Mouse (Mus musculus) ES-E14 (cell line): ENCODE measurements around the gene Igsf8.

Experiments
- CHD2 ChIP-seq: IDR thresholded peaks from 2 replicates; pipeline ENCODE4 v1.6.1; 2014; ENCODE audit warnings: mild to moderate bottlenecking, low read depth, low read length, inconsistent platforms
- HCFC1 ChIP-seq: IDR thresholded peaks from 2 replicates; pipeline ENCODE4 v1.6.1; 2012; ENCODE audit warnings: low read length, inconsistent platforms, borderline replicate concordance; ENCODE audit not compliant: insufficient read depth
- MAFK ChIP-seq: IDR thresholded peaks from 2 replicates; pipeline ENCODE4 v1.6.1; 2014; ENCODE audit warnings: mild to moderate bottlenecking, low read depth, low read length, inconsistent platforms; ENCODE audit not compliant: insufficient read depth
- ZC3H11A ChIP-seq: IDR thresholded peaks from 2 replicates; pipeline ENCODE4 v1.6.1; 2012; ENCODE audit warnings: low read depth, mild to moderate bottlenecking, inconsistent platforms, low read length, borderline replicate concordance

DNA sequence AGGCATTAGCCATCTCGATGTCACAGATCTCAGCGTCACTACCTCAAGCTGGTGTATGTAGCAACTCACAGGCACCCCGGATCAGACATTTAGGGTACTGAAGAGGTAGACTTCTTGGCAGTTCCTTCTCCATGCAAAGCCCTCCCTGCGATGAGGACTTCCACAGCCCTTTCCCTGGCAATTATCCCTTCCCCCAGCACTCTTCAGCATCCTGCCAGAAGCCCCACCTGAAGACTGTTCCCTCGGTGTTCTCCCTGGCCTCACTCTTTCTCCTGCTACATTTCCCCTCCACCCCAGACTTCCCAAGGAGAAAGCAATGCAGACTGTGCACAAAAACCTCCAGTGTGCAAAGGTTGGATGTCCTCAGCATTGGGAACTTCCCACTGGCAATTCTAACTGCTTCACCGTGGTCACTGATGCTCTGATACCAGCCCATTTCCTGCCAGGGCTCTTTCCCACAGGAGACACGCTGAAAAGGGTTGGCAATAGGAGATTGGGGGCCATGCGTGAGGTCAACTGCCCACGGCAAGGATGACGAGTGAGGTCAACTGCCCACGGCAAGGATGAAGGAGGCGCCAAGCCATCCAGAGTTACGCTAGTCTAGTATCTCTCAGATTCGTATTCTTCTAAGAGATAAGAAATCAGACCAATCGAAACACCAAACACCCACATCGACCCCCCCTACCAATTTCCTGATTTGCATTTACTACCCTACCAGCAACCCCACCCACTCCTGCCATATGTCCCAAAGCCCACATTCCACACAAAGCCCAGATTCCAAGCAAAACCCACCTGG is 66.0 kb downstream of the Igsf8 start:
- TF ChIP-seq CHD2 (no peak), MAFK (no peak), HCFC1 (no peak), ZC3H11A (no peak)
